Mouse (Mus musculus): ENCODE results near the gene Adh7. TPM values are rescaled to one million over a fixed set of nuclear protein-coding genes. Genes with fewer than 3 reads are reported as not detected.

The Adh7 gene
- polyA plus RNA-seq, 1 experiment: not detected

DNA sequence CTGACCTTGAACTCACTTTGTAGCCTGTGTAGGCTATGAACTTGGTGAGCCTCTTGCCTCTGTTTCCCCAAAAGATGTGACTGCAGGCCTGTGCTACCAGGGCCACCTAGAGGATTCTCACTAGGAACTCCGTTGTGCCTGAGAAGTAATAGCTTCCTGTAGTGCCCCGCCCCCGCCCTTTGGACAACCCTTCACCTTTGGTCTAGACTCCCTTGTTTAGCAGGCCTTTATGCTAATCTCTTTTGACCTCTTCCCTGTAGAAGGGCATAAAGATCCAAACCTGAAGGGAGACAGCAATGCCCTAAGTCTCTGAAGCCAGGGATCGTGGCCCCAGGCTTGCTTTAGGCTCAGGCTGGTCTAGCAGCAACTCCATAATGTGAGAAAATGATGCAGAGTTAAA, 5.0 kb downstream of the Adh7 start:
- TF ChIP-seq FLI1 (IDR thresholded peaks at IDR 0.05; ENCODE audit: low read length) (no peak), GATA1 (IDR thresholded peaks at IDR 0.05; ENCODE audit: borderline replicate concordance, low read length) (no peak)
- Histone ChIP-seq H3K27me3 (replicated peaks) (peaks cover 9% of the 10 kb centered on the region), H3K9me3 (no peaks in the 10 kb centered on the region), H3K36me3 (replicated peaks; ENCODE audit: low read length) (no peaks in the 10 kb centered on the region), H3K4me1 (no peaks in the 10 kb centered on the region; the same call in 1 of the 2 replicates), H3K4me3 (replicated peaks) (no peak overlapping the region)

DNA sequence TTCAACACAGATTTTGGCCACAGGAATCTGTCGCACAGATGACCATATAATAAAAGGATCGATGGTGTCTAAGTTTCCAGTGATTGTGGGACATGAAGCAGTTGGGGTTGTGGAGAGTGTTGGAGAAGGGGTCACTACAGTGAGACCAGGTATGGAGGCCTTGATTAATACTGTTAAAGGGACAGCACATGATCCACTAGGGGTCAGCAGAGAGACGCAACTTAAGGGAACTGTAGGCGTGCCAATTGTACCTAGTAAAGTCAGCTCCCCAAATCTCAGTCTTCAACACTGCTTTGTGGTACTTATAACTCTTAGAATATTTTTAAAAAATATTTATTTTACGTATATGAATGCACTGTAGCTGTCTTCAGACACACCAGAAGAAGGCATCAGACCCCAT, 5.4 kb downstream of the Adh7 start:
- H3K4me3 ChIP-seq (replicated peaks): no peak overlapping the region
- no peak for TF ChIP-seq FLI1 (IDR thresholded peaks at IDR 0.05; ENCODE audit: low read length)
- no peak for TF ChIP-seq GATA1 (IDR thresholded peaks at IDR 0.05; ENCODE audit: borderline replicate concordance, low read length)
- H3K36me3 ChIP-seq (replicated peaks; ENCODE audit: low read length): no peaks in the 10 kb centered on the region
- H3K9me3 ChIP-seq: no peaks in the 10 kb centered on the region
- peaks cover 12% of the 10 kb centered on the region for H3K27me3 ChIP-seq (replicated peaks)
- no peaks in the 10 kb centered on the region; the same call in 1 of the 2 replicates for H3K4me1 ChIP-seq

- no peak for TF ChIP-seq FLI1 (IDR thresholded peaks at IDR 0.05; ENCODE audit: low read length)
- no peak for TF ChIP-seq GATA1 (IDR thresholded peaks at IDR 0.05; ENCODE audit: borderline replicate concordance, low read length)
- Histone ChIP-seq H3K4me1 (no peaks in the 10 kb centered on the region; the same call in 1 of the 2 replicates), H3K9me3 (no peaks in the 10 kb centered on the region), H3K36me3 (replicated peaks; ENCODE audit: low read length) (no peaks in the 10 kb centered on the region), H3K4me3 (replicated peaks) (no peak overlapping the region), H3K27me3 (replicated peaks) (peaks cover 12% of the 10 kb centered on the region)
These were observed 6.9 kb downstream of the Adh7 start for GRCm38 (mm10) chr3:138224363-138224954.

DNA sequence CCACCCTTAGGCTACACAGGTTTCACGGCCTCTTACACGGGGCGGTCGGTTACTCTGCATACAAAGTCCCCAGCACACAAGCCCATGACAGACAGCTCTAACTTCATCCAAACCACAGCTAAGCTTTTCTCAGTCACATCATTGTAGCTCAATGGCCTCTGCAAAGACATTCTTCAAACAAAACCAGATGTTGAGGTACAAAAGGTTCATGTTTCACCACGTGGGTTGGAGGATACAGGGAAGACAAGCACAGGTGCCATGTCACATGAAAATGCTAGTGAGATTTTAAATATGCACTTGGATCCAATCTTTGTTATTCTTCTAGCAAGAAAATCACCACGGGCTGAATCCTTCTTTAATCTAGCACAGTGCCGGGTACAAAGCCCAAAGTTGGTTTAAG, 7.8 kb downstream of the Adh7 start:
- Histone ChIP-seq H3K36me3 (replicated peaks; ENCODE audit: low read length) (no peaks in the 10 kb centered on the region), H3K9me3 (no peaks in the 10 kb centered on the region), H3K4me1 (no peaks in the 10 kb centered on the region; the same call in 1 of the 2 replicates), H3K27me3 (replicated peaks) (peaks cover 14% of the 10 kb centered on the region), H3K4me3 (replicated peaks) (no peak overlapping the region)
- TF ChIP-seq FLI1 (IDR thresholded peaks at IDR 0.05; ENCODE audit: low read length): no peak
- TF ChIP-seq GATA1 (IDR thresholded peaks at IDR 0.05; ENCODE audit: borderline replicate concordance, low read length): no peak

DNA sequence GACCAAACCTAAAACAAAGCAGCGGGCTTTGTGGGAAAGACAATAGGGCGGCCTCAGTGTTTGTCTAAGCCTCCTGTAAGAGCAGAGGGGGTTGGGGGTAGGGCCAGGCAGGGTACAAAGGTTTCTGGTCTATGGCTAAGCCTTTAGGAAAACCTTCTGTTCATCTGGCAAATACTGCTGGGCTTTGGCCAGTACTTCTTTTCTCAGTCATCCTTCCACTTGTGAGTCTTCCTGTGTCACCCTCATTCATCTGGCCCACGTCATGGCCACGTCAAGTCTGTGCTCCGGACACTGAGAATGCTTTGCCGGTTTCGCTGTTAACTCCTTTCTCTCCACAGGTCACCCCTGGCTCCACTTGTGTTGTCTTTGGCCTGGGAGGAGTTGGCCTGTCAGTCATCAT, 8.3 kb downstream of the Adh7 start:
- Histone ChIP-seq H3K9me3 (no peaks in the 10 kb centered on the region), H3K4me3 (replicated peaks) (no peak overlapping the region), H3K27me3 (replicated peaks) (peaks cover 14% of the 10 kb centered on the region), H3K4me1 (peaks cover 3% of the 10 kb centered on the region), H3K36me3 (replicated peaks; ENCODE audit: low read length) (no peaks in the 10 kb centered on the region)
- TF ChIP-seq GATA1 (IDR thresholded peaks at IDR 0.05; ENCODE audit: borderline replicate concordance, low read length) (no peak), FLI1 (IDR thresholded peaks at IDR 0.05; ENCODE audit: low read length) (no peak)

GRCm38 (mm10) chr3:138226476-138226875, 8.9 kb downstream of the Adh7 start:
- H3K4me1 ChIP-seq: peaks cover 3% of the 10 kb centered on the region
- no peaks in the 10 kb centered on the region for H3K36me3 ChIP-seq (replicated peaks; ENCODE audit: low read length)
- TF ChIP-seq GATA1 (IDR thresholded peaks at IDR 0.05; ENCODE audit: borderline replicate concordance, low read length): no peak
- H3K9me3 ChIP-seq: no peaks in the 10 kb centered on the region
- H3K27me3 ChIP-seq (replicated peaks): peaks cover 12% of the 10 kb centered on the region
- H3K4me3 ChIP-seq (replicated peaks): no peak overlapping the region

DNA sequence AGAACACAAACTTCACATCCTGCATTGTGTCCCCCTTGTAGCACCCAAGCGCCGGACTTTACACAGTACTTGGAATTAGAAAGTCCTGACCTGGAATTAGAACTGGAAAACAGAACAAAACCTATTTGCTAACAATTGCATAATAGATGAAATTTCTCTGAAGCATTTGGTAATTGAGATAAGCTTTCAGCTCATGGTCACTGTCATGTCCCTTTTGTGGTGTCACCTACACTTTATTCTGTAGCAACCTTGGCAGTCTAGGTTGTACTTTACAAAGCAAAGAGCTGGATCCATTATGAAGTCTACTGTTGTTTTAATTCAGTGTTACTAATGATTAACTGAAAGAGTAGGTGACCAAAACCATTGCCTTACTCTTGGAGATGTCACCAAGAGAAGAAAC, 9.5 kb downstream of the Adh7 start:
- H3K36me3 ChIP-seq (replicated peaks; ENCODE audit: low read length): no peaks in the 10 kb centered on the region
- TF ChIP-seq GATA1 (IDR thresholded peaks at IDR 0.05; ENCODE audit: borderline replicate concordance, low read length) (no peak), FLI1 (IDR thresholded peaks at IDR 0.05; ENCODE audit: low read length) (no peak)
- peaks cover 12% of the 10 kb centered on the region for H3K27me3 ChIP-seq (replicated peaks)
- H3K4me3 ChIP-seq (replicated peaks): no peak overlapping the region
- H3K9me3 ChIP-seq: no peaks in the 10 kb centered on the region
- peaks cover 3% of the 10 kb centered on the region for H3K4me1 ChIP-seq

DNA sequence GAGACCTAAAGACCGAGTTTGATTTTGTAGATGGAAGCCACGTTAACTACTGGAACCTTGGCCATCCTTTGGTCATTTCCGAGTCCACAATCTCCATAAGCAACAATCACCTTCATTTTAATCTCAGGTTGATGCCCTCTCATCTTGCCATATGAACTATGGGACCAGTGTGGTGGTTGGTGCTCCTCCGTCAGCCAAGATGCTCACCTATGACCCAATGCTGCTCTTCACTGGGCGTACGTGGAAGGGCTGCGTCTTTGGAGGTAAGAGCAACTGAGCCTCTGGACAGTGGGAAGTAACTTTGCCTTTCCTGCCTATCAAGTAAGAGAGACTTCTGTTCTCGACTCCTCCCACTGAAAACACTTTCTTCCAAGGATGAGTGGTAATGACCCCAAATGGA, 10.2 kb downstream of the Adh7 start:
- Histone ChIP-seq H3K4me3 (replicated peaks) (no peak overlapping the region), H3K9me3 (no peaks in the 10 kb centered on the region), H3K27me3 (replicated peaks) (peaks cover 12% of the 10 kb centered on the region), H3K4me1 (peaks cover 3% of the 10 kb centered on the region), H3K36me3 (replicated peaks; ENCODE audit: low read length) (no peaks in the 10 kb centered on the region)
- TF ChIP-seq GATA1 (IDR thresholded peaks at IDR 0.05; ENCODE audit: borderline replicate concordance, low read length): no peak
- no peak for TF ChIP-seq FLI1 (IDR thresholded peaks at IDR 0.05; ENCODE audit: low read length)

GRCm38 (mm10) chr3:138229448-138229847, 11.9 kb downstream of the Adh7 start:
- Histone ChIP-seq H3K4me3 (replicated peaks) (no peak overlapping the region), H3K4me1 (peaks cover 3% of the 10 kb centered on the region), H3K27me3 (replicated peaks) (peaks cover 10% of the 10 kb centered on the region), H3K36me3 (replicated peaks; ENCODE audit: low read length) (no peaks in the 10 kb centered on the region), H3K9me3 (no peaks in the 10 kb centered on the region)
- no peak for TF ChIP-seq GATA1 (IDR thresholded peaks at IDR 0.05; ENCODE audit: borderline replicate concordance, low read length)
- no peak for TF ChIP-seq FLI1 (IDR thresholded peaks at IDR 0.05; ENCODE audit: low read length)

GRCm38 (mm10) chr3:138230266-138230665, 12.7 kb downstream of the Adh7 start:
- H3K4me1 ChIP-seq: peaks cover 3% of the 10 kb centered on the region
- H3K36me3 ChIP-seq (replicated peaks; ENCODE audit: low read length): no peaks in the 10 kb centered on the region
- TF ChIP-seq FLI1 (IDR thresholded peaks at IDR 0.05; ENCODE audit: low read length) (no peak), GATA1 (IDR thresholded peaks at IDR 0.05; ENCODE audit: borderline replicate concordance, low read length) (no peak)
- no peaks in the 10 kb centered on the region for H3K9me3 ChIP-seq
- H3K4me3 ChIP-seq (replicated peaks): no peak overlapping the region
- H3K27me3 ChIP-seq (replicated peaks): peaks cover 13% of the 10 kb centered on the region

DNA sequence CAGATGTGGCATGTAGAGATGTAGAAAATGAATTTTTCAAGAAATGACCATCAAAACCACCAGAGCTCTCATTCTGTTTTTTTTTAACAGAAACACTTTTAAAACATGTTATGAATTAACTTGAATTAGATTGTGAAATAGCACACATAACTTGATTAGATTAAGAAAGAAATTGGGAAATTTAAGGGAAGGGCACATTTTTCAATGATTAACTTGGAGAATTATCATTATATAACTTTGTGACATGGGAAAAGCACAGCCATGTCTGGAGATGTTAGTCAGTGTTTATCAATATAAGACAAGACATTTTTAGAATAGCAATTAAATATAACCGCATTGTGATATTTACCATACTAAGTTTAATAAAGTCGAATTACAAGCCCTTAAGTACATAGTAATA, 14.0 kb downstream of the Adh7 start:
- H3K36me3 ChIP-seq (replicated peaks; ENCODE audit: low read length): no peaks in the 10 kb centered on the region
- TF ChIP-seq FLI1 (IDR thresholded peaks at IDR 0.05; ENCODE audit: low read length): no peak
- no peak for TF ChIP-seq GATA1 (IDR thresholded peaks at IDR 0.05; ENCODE audit: borderline replicate concordance, low read length)

More for the DNA sequence above, 14.0 kb downstream of the Adh7 start:
- Histone ChIP-seq H3K4me1 (peaks cover 3% of the 10 kb centered on the region), H3K9me3 (no peaks in the 10 kb centered on the region), H3K27me3 (replicated peaks) (peaks cover 11% of the 10 kb centered on the region), H3K4me3 (replicated peaks) (no peak overlapping the region)

Measured in megakaryocyte, embryonic 14.5 days (primary cell).